Mouse (Mus musculus): ENCODE measurements around the gene Idh1.

- TF ChIP-seq POLR2A (IDR thresholded peaks at IDR 0.05; ENCODE audit: borderline replicate concordance, extremely low read depth, low read depth, low read length) (no peak), CTCF (IDR thresholded peaks at IDR 0.05; ENCODE audit: insufficient read depth, low read length) (no peak)
These were observed 73.5 kb downstream of the Idh1 start for GRCm38 (mm10) chr1:65112807-65113196.
